In the genomic region with DNA sequence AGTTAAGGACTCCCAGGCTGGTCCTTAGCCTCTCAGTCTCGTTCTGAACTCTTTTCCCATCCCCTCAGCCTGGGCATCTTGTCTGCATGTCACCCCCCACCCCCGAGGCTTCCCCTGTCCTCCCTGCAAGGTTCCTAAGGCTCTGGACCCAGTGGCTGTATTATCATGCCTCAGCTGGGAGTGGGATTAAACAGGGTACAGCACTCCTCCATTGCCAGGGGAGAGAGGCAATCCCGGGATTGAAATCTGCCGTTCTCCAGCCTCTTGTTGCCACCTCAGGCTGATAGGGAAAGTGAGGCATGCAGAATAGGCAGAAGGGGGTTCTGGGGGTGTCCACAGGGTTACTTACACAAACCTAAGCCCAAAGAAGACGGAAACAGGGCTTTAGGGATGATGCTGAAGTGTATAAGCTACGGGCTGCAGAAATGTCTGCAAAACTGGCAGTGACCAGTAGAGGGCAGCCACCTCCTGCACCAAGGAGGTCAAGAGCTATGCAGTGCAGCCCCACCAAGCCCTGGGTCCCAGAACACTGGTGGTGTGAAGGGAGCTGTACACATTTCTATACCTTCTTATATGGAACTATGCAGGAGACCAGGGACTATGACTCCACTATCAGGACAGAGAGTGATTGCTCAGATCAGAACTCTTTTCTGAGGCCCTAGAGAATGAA, we compare ENCODE assay signal across 8 mouse cellular contexts. TPM values are rescaled to one million over a fixed set of nuclear protein-coding genes. Genes with fewer than 3 reads are reported as not detected.
DNase-seq lines count a peak whose midpoint lies in the region; ATAC-seq and TF ChIP-seq lines count a peak whose summit lies in the region.

No protein-coding gene starts in this region.

- no peak for TF ChIP-seq EP300 in liver, embryonic 14.5 days (IDR thresholded peaks at IDR 0.05; ENCODE audit: low read depth)

- no peaks in the 10 kb centered on the region for H3K9me3 ChIP-seq in forebrain, embryonic 14.5 days (replicated peaks; ENCODE audit: control insufficient read depth, low read length)
- no peaks in the 10 kb centered on the region for H3K9me3 ChIP-seq in intestine, postnatal 0 days (ENCODE audit: control insufficient read depth)
- no peaks in the 10 kb centered on the region for H3K9me3 ChIP-seq in liver, embryonic 14.5 days (ENCODE audit: control insufficient read depth, low read length)
- no peaks in the 10 kb centered on the region for H3K9me3 ChIP-seq in neural tube, embryonic 14.5 days (ENCODE audit: control insufficient read depth, low read length)

- peak; percentile 49 for DNase-seq in urinary bladder, postnatal 14 days (ENCODE audit: low spot score)
- no peak for DNase-seq in urinary bladder, adult 2 months (ENCODE audit: low spot score)
- peak; percentile 57 for DNase-seq in c-Kit-positive CD71-negative TER-119-negative erythroid progenitor cells, embryonic 14.5 days (ENCODE audit: low read depth)
- peak; percentile 78 for DNase-seq in forebrain, embryonic 14.5 days (ENCODE audit: low spot score)
- peak; percentile 50 to 51 (median 50) for DNase-seq in liver, embryonic 14.5 days (ENCODE audit: low read depth in 3 of 3, low spot score in 3 of 3)

- TF ChIP-seq CTCF in intestine, postnatal 0 days (IDR thresholded peaks at IDR 0.05; ENCODE audit: low read depth): peak; percentile 94
- peak; percentile 96 for TF ChIP-seq CTCF in liver, embryonic 14.5 days (IDR thresholded peaks at IDR 0.05; ENCODE audit: low read depth)

- ATAC-seq in forebrain, embryonic 14.5 days: peak; percentile 64
- ATAC-seq in intestine, postnatal 0 days: no peak
- ATAC-seq in liver, embryonic 14.5 days (ENCODE audit: insufficient read depth): peak; percentile 60
- ATAC-seq in neural tube, embryonic 14.5 days (ENCODE audit: low read depth): peak; percentile 64; the same call in 1 of the 2 replicates
- no peak for ATAC-seq in activated CD4-positive, CD25-positive, alpha-beta regulatory T cell, adult 4 months

- H3K36me3 ChIP-seq in forebrain, embryonic 14.5 days (ENCODE audit: control insufficient read depth, insufficient read depth, low read length): peaks cover 53% of the 10 kb centered on the region
- peaks cover 21% of the 10 kb centered on the region; the same call in 1 of the 2 replicates for H3K36me3 ChIP-seq in intestine, postnatal 0 days (ENCODE audit: control insufficient read depth, insufficient read depth)
- peaks cover 2% of the 10 kb centered on the region; the same call in 1 of the 2 replicates for H3K36me3 ChIP-seq in liver, embryonic 14.5 days (replicated peaks; ENCODE audit: control insufficient read depth, insufficient read depth, low read depth)
- H3K36me3 ChIP-seq in neural tube, embryonic 14.5 days (ENCODE audit: control insufficient read depth, insufficient read depth, low read length): peaks cover 5% of the 10 kb centered on the region

- H3K27me3 ChIP-seq in forebrain, embryonic 14.5 days (replicated peaks; ENCODE audit: control insufficient read depth, insufficient read depth, low read length): no peaks in the 10 kb centered on the region
- H3K27me3 ChIP-seq in intestine, postnatal 0 days (replicated peaks; ENCODE audit: control insufficient read depth, insufficient read depth, low read length): no peaks in the 10 kb centered on the region
- H3K27me3 ChIP-seq in liver, embryonic 14.5 days (ENCODE audit: control insufficient read depth, insufficient read depth, low read length): no peaks in the 10 kb centered on the region
- no peaks in the 10 kb centered on the region for H3K27me3 ChIP-seq in neural tube, embryonic 14.5 days (ENCODE audit: control insufficient read depth, insufficient read depth, low read length)

- H3K4me3 ChIP-seq in forebrain, embryonic 14.5 days (ENCODE audit: low read depth, low read length): no peak overlapping the region
- H3K4me3 ChIP-seq in intestine, postnatal 0 days (ENCODE audit: low read depth, low read length): no peak overlapping the region
- no peak overlapping the region for H3K4me3 ChIP-seq in liver, embryonic 14.5 days (ENCODE audit: insufficient read depth in 1 of 2, low read depth in 2 of 2, low read length in 2 of 2)
- no peak overlapping the region for H3K4me3 ChIP-seq in neural tube, embryonic 14.5 days (ENCODE audit: low read depth, low read length)

- no peak overlapping the region for H3K9ac ChIP-seq in forebrain, embryonic 14.5 days (ENCODE audit: low read length)
- no peak overlapping the region for H3K9ac ChIP-seq in intestine, postnatal 0 days (ENCODE audit: low read depth, low read length)
- no peak overlapping the region for H3K9ac ChIP-seq in liver, embryonic 14.5 days (replicated peaks)
- no peak overlapping the region for H3K9ac ChIP-seq in neural tube, embryonic 14.5 days (replicated peaks; ENCODE audit: low read depth, low read length)

- no peaks in the 10 kb centered on the region for H3K4me1 ChIP-seq in forebrain, embryonic 14.5 days (ENCODE audit: control insufficient read depth, insufficient read depth, low read length)
- peaks cover 4% of the 10 kb centered on the region; the same call in 1 of the 2 replicates for H3K4me1 ChIP-seq in intestine, postnatal 0 days (replicated peaks; ENCODE audit: control insufficient read depth, insufficient read depth, low read length)
- no peaks in the 10 kb centered on the region for H3K4me1 ChIP-seq in liver, embryonic 14.5 days (replicated peaks; ENCODE audit: control insufficient read depth in 2 of 2, insufficient read depth in 2 of 2, low read length in 1 of 2)
- H3K4me1 ChIP-seq in neural tube, embryonic 14.5 days (ENCODE audit: control insufficient read depth, insufficient read depth, low read length): no peaks in the 10 kb centered on the region

- no peak overlapping the region for H3K27ac ChIP-seq in forebrain, embryonic 14.5 days (ENCODE audit: low read depth, low read length)
- H3K27ac ChIP-seq in intestine, postnatal 0 days (ENCODE audit: low read depth, low read length): no peak overlapping the region
- H3K27ac ChIP-seq in liver, embryonic 14.5 days: no peak overlapping the region
- no peak overlapping the region for H3K27ac ChIP-seq in neural tube, embryonic 14.5 days (ENCODE audit: low read depth, low read length)

- no peak overlapping the region for H3K4me2 ChIP-seq in forebrain, embryonic 14.5 days (ENCODE audit: low read length)
- no peak overlapping the region for H3K4me2 ChIP-seq in intestine, postnatal 0 days (replicated peaks; ENCODE audit: low read depth)
- H3K4me2 ChIP-seq in liver, embryonic 14.5 days (ENCODE audit: low read depth): no peak overlapping the region
- no peak overlapping the region for H3K4me2 ChIP-seq in neural tube, embryonic 14.5 days (ENCODE audit: low read depth, low read length)

- 72% methylated on average over 6 of the region's 6 CpGs for WGBS in forebrain, embryonic 14.5 days
- WGBS in intestine, postnatal 0 days: 65% methylated on average over 6 of the region's 6 CpGs
- 64% methylated on average over 6 of the region's 6 CpGs for WGBS in liver, embryonic 14.5 days (ENCODE audit: insufficient replicate concordance)
- 70% methylated on average over 6 of the region's 6 CpGs for WGBS in neural tube, embryonic 14.5 days

RNA-seq across cellular contexts. Expression of gene Podxl, which starts 38.4 kb away (rescaled TPM):
- 23.1 and 32.5 TPM in 2 replicates for polyA plus RNA-seq in urinary bladder, adult 2 months (2012; rRNA removed)
- 9.3 and 10.7 TPM in 2 replicates for polyA plus RNA-seq in forebrain, embryonic 14.5 days (2014; fragmentation: Nextera tagmentation; extraction: Ambion mirVana)
- 27.9 and 29.0 TPM in 2 replicates for polyA plus RNA-seq in intestine, postnatal 0 days (2015; fragmentation: Nextera tagmentation; extraction: Ambion mirVana)
- 8.1 and 8.2 TPM in 2 replicates for polyA plus RNA-seq in liver, embryonic 14.5 days (2012; rRNA removed)
- polyA plus RNA-seq in liver, embryonic 14.5 days (2014; fragmentation: Nextera tagmentation; extraction: Ambion mirVana): 5.0 and 6.0 TPM in 2 replicates
- polyA plus RNA-seq in neural tube, embryonic 14.5 days (2014; fragmentation: Nextera tagmentation; extraction: Ambion mirVana): 7.1 and 9.0 TPM in 2 replicates
- not detected for polyA plus RNA-seq in activated CD4-positive, CD25-positive, alpha-beta regulatory T cell, adult 4 months (2017; shearing (Covaris generic))

Comparison
In these comparisons a context has a peak if more than half of its experiments do, and no peak if none do; other contexts are left out.
1. ATAC-seq: peak in forebrain, embryonic 14.5 days (single experiment), liver, embryonic 14.5 days (single experiment) and neural tube, embryonic 14.5 days (single experiment); none in intestine, postnatal 0 days (single experiment) and activated CD4-positive, CD25-positive, alpha-beta regulatory T cell, adult 4 months (single experiment).